Mouse (Mus musculus): Measurements from ENCODE around the gene Sp3.
"Not testable (repeated sequence)": the region's sequence is repeated elsewhere in the genome, so short reads cannot be mapped to it uniquely, and the experiment has no call there.

The Sp3 gene

DNA sequence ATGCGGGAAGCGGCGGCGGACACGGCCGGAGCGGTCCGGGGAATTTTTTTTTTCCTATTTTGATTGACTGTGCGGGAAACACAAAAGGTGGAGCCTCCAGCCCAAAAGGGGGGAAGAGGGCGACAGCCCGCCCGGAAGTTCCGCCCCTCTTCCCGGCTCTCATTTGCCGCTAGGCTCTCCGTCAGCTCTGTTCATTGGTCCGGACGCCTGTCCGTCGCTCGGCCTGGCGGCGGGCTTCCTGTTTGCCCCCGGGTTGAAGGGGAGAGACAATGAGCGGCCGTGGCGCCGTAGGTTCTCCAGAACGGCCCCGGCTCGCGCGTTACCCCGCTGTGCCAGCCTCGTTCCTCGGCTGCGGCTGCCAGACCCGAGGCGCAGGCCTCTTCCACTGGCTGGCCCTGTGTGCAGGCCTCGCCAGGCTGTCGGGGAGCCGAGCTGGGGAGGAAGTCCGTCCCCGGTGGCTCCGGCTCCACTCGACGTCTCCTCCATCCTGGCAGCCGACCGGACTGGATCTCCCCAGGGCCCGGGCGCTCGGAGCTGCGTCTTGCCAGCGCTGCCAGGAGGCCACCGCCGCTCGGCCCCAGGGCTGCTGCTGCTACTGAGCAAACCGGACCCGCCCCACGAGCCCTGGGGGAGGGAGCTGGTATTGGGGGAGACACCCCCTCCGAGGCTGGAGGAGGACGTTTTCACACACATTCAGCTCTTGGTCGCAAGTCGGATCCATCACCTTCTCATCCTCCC lies at the start of gene Sp3:
TSS of gene Sp3 (minus strand) at position 110 of the 738 bp plus-strand sequence.
- DNase-seq = peak; percentile 98 to 99

DNA sequence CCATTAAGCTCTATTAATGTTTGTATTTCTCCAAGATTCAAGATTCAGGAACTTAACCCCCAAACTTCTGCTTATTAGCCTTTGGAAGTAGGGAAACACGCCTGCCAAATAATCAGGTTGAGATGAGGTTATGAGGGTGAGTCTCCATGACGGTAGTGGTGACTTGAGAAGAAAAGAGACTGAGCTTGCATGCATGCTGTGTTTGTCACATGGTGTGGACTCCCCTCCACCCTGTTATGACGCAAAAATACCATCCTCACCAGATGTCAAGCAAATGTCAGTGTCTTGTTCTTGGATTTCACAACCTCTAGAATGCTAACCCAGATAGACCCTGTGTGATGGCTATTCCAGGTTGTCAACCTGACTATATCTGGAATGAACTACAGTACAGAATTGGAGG lies 49.6 kb upstream of the Sp3 start:
- DNase-seq = no peak

DNA sequence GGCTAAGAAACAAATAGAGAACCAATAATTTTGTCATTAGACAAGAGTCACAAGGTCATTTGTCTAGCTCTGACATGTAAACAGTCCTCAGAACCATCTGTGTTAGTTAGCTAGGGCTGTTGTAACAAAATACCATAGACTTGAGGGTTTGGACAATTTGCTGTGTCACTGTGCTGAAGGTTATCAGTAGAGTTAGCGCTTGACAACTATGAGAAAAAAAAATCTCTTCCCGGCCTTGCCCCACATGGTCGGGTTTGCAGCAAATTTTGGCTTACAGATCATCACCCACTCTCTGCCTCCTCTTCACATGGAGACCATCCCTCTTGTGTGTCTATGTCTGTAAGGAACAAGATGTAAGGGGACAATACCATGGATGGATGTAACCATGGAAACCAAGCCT lies 47.8 kb upstream of the Sp3 start:
- DNase-seq = no peak

DNA sequence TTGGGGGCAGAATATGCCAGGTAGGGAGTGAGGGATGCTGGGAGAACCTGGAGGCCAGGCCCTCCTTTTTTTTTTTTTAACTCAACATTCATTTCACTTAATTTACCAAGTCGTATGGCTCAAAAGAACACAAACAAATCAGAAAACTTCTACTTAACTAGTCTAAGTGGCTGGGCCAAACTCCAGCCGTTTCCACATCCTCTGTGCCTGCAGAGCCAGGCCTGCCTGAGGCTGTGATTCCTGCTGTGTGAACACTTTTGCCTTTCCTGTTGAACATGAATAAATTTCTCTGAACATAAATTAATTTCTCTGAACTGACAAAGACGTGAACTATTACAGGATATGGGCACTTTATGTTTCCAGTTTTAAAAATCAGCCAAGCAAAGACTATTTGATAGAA lies 46.9 kb upstream of the Sp3 start:
- DNase-seq = no peak

DNA sequence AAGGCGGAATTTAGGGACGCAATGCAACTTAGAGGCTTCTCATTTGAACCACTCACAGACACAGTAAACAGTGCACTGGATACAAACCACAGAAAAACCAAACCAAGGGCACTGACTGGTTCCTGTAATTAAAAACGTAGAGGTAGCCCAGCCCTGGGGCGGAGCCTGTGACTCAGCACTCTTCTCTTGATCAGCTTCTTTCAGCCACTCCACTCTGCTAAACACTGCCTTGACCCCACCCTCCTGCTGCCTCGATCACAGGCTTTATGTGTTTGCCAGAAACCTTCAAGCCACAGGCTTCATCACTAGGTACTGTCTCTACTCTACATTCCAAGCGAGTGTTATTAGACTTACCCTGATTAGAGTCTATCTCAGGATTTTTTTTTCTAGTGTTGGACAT lies 43.6 kb upstream of the Sp3 start:
- no peak for DNase-seq

DNA sequence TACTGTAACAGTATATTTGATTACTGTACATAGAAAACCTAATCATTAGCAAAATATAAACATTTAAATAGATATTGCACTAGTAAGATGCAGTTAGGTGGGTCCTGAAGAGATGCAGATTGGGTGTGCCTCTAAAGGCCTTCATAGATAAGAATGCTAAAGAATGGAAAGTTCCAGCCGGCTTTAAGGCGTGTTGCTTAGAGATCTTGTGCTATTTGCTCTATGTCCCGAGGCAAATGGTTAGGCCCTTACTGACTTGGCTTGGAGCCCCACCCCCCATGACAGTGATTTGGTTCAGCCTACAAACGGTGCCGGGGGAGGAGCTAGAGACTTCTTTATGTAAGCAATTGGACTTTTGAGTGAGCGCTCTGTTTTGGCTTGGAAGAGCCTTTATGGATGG lies 40.8 kb upstream of the Sp3 start:
- DNase-seq = no peak

DNA sequence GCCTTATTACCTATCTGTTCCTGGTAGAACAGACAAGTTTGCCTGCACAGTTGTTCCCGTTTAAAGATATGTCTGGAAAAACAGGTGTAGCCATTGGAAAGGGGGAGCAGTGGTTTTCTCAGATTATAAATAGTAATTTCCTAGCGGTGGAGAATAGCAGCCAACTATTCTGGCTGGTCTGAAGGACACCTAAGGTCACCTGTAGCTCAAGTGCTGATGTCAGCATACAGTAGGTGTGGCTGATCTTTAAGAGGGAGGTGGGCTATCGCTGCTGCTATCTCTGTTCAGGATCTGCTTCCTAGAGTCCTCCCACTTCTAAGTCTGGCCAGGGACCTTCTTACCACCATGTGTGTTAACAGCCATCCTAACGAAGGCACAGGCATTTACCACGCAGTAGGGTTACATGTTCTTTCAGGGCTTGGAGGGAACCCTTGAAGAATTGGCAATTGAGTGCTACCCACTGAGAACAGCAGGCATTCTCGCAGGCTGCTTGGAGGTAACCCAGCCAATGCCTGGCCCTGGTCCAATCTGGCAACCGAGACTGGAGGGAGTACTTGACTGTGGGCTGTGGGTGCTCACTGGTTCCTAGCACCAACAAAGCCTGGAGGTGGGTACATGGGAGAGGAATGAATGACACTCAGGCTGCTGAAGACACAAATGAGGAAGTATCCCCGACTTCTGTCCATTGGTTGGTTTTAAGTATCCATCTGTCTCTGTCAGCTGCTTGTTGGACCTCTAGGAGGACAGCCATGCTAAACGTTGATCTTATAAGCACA lies 39.3 kb upstream of the Sp3 start:
- peak; percentile 91 to 93 for DNase-seq

DNA sequence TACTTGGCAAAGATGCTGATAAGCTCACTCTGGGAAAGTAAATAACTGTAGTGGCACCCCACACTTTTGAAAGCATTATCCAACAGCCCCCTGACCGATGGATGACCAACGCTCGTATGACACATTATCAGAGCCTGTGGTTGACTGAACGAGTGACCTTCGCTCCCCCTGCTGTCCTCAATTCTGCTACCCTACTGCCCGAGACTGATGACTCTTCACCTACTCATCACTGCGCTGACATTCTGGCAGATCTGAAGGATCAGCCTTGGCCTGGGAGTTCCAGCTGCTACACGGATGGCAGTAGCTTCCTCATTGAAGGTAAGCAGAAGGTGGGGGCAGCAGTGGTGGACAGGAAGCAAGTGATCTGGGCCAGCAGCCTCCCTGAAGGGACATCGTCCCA lies 33.8 kb upstream of the Sp3 start:
- not testable (repeated sequence) for DNase-seq

DNA sequence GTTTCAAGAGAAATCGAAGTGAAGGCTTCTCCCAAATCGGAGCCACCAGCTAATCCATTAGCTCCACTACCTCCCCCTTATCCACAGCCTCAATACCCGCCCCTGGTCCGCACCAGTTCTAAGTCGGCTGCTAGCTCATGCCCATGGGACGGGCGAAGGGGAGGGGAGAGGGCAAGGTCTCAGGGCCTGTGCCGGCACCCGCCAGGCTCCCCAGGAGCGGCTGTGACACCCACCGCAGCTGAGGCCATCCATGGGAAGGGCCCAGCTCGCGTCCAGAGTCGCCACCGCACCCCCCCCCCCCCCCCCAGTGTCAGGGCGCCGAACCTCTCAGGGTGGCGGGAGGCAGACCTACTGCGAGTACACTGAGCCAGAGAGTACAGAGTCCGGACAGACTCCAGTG lies 32.4 kb upstream of the Sp3 start:
- DNase-seq = peak; percentile 74 to 79

DNA sequence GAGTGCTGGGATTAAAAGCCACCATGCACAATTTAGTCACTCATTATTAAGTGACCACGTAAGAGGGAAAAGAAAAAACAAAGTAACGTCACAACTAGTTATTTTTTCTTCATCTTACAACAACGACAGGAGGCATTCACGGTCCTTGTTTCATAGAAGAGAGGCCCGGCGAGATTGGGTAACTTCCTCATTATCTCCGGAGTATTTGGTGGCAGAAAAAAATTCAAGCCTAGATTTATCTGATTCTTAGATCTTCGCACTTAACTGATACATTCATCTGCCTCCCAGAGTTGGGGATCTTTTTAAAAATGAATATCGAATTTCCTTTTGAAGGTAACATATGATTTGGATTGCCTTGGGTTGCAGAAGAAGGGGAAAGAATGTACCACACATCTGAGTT lies 27.2 kb upstream of the Sp3 start:
- DNase-seq = no peak

DNA sequence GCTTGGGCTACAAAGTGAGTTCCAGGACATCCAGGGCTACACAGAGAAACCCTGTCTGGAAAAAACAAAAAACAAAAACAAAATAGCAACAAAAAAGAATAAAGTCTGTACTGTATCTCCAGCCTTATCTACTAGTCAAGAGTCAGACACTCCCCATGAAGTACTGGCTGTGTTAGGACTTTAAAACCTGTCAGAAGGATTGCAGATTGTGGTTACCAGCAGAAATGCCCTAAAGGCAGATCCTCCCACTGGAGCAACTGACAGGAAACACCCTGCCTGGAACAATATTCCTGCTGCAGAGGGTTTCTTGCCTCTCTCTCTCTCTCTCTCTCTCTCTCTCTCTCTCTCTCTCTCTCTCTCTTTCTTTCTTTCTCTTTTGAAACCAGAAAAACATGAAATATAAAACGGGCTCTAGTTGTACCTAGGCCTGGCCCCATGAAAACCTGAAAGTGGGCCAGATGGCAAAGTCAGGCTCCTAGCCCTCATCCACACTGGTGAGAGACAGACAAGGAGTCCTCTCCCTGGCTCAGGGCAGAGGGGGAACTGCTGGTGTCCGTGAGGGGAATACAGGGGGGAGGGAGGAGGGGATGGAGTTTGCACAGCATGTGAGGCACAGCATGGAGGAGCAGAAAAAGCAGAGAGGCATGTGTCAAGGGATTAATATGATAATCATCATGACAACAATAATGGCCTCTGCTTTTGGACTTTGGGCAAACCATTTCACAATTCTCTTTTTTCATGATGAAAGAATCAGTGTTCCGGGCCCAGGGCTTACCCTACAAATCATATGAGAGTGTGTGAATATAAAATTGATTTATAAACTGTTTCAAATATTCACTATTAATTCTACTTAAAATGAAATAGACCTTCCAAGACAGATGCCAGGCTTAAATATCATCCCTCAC lies 25.6 kb upstream of the Sp3 start:
- DNase-seq = peak; percentile 31 to 34

DNA sequence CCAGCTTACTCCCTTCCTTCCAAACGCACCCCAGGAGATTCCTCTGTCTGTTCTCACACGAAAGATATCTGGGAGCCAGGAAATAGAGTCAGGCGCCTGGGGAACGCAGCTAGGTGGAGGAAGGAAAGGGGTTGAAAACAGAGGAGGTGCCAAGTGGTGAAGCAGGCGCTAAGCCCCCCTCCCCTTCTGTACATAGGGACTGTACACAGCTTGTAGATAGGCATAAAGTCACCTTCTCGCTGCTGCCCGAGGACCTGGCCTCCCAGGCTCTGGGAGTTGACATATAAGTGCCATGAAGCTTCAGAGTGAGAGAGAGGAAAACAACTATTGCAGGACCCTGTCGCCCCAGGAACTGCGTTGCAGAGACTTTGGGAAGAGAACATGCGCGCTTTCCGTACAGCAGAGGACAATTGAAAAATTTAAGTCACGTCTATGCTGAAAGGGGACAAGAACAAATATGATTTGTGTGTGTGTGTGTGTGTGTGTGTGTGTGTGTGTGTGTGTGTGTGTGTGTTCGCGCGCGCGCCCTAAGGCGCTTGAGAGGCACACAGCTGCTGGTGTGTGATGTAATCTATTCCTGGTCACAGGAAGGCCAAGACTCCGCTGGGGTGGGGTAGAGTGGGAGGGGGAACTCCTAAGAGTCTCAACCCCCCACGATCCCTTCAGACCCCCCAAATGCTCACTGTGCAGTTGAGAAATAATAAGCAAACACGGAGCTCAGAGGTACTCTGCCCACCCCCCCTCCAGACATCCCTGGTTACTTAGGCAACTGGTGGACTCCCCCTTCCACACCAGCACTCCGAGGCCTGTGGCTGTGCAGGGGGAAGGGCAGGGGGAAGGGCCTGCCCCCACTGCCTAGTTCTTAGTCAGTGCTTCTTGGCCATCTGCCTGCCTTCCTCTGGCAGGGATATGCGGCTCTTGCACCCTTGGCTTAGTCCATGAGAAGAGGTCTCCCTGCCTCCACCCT lies 23.8 kb upstream of the Sp3 start:
- DNase-seq = peak; percentile 74 to 83

DNA sequence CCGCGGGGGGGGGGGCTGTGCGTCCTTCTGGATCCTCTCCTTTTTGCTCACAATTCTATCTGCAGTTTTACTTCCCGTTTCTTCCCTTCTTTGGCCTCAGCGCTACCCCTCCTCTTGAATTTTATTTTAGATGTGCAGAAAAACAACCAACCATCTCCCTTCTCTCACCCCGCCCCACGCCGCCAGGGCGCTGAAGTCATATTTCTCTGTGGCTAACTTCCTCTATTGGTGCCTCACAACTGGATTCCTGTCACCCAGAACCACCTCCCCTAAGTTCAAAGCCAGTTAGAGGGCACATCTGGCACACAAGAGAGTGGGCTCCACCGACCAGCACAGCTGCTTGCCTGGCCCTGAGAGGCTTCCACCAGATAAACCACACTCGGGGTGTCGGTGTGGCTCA lies 22.8 kb upstream of the Sp3 start:
- no peak for DNase-seq

DNA sequence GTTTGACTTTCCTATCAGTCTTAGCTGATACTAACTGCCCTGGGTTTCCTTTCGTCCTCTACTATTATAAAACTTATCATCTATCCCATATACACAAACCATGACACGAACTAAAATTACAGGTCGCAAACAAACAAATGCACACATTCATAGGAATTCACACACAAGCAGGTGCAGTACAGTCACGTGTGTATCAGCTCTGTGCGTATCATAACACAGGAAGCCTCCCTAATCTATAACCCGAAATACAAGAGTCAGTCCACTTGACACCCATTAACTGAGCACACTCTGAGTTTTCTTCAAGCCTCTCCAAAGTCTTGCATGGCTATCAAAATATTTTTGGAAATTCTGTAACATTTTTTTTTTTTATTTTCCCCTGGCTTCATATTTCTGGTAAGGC lies 22.2 kb upstream of the Sp3 start:
- no peak for DNase-seq

DNA sequence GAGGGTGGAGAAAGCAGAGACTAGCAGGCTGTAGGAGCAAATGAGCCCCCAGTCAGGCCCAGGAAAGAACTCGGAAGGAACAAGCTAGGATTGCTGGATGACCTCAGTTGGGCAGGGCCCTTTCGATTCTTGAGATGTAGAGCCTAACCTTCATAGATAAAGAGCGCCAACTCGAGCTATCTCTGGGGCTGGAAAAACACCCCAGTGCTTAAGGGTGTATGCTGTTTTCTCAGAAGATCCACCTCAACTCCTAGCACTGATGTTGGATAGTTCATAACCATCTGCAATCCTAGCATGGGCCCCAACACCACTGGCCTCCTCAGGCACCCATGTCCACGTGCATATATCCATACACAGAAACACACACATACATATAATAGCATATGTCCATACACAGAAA lies 21.7 kb upstream of the Sp3 start:
- no peak for DNase-seq

DNA sequence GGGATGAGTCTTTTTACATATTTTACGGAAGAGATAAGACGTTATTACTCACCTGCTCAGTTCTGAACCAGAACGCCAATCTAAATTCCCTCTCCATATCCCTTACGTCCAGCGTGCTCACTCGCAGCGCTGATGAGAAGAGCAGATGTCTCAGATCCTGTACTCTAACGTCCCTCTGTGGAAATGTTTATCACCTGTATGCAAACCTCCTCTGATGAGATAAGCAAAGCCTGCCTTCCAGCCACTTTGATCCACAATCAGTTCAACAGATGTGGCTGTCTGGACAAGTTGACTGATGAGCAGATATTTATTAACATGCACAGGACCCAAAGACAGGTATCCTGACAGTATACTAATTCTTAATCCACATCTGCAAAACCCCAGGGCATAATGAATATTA lies 19.9 kb upstream of the Sp3 start:
- DNase-seq = no peak

DNA sequence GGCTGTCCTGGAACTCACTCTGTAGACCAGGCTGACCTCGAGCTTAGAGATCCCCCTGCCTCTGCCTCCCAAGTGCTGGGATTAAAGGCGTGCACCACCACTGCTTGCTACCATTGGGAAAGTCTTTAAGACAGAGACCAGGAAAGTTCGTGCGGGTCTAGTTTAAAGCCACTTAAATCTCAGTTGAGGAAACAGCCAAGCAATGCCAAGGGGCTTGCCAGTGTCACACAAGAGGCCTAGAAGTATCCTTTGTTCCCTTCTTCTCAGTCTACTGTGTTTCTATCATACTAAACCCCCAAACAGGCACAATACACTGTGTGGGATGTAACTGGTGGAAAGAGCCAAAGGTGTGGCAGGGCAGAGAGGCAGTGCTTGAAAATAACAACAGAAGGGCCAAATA lies 17.3 kb upstream of the Sp3 start:
- DNase-seq = no peak

DNA sequence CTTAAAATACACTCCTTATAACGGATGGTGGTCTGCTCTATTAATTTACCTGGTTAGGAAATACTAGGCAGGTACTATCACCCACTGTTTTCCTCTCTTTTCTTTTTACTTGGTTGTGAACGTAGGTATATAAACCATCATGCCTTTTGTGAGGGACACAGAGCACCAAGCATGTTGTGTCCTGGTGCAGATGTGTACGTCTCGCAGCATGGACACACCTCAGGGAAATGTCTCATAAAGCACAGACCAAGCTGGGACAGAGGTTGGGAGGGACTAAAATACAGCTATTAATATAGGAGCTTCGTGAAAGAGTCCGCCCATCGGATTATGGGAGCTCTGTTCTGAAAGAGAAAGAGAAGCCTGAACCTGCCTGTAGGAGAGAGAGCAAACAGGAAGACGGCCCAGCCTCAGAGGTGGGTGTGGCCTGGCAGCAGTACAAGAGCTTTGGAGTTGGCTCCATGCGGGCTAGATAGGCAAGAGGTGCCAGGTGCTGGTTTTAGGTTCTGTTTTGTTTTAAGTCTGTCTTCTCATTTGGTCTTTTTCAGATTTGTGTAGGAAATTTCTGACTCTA lies 16.6 kb upstream of the Sp3 start:
- DNase-seq = peak; percentile 81 to 83

DNA sequence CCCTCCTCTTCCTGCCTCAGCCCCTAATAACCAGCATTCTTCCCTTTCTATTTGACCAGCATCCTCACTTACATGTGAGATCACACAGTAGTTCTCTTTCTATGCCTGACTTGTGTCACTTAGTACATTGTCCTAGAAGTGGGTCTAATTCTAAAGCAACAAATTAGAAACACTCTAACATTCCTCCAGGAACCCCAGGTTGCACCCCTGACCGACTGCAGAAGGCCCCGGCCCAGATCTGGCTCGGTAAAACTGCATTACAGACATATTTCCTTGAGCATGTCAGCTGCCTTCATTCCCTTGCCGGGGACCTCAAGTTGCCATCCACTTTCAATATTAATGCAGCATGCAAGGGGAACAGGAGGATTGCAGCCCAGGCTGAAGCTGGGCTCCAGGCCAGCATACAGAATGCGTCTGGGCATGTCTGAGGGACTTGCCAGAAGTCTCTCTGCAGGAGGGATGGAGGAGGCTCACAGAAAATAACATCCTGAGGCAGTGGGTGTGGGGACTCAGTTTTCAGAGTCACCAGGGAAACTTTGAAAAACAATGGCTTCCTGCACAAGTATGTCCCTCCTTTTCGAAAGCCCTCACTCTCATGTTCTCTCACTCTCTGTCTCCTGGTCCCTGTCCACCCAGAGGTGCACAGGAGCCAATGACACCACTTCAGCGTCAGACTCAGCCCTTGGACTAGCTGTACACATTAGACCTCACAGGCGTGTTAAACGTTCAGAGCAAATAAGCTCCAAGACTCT lies 15.3 kb upstream of the Sp3 start:
- peak; percentile 93 to 96 for DNase-seq

DNA sequence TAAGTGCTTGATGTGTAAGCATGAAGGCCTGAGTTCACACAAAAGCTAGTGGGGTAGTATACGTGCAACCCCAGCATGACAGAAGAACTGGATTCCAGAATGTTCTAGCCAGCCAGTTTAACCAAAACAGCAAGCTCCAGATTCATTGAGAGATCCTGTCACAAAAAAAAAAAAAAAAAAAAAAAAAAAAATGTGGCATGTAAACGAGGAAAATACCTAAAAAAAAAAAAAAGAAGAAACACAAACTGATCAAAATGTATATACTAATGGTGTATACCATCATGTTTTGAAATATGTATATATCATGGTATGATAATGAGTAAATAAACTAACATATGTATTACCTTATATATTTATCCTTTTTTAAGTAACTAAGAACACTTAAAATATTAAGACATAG lies 13.9 kb upstream of the Sp3 start:
- DNase-seq = no peak

DNA sequence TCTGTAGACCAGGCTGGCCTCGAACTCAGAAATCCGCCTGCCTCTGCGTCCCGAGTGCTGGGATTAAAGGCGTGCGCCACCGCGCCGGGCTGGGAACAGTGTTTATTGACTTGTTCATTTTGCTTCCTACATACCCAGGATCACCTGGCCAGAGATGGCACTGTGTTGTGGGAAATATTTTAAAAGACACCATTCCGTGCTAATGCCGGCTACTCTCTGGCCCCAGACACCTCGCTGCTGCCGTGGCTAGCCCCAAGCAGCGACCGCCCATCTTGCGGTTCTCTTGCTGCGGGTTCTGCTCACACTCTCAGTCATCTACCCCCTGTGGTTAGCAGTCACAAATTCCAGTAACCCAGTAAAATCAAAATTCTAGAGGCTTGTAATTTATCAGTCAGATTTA lies 12.3 kb upstream of the Sp3 start:
- DNase-seq = no peak
